Mouse (Mus musculus): ENCODE data around the gene Simc1.
"Not testable (repeated sequence)": the region's sequence is repeated elsewhere in the genome, so short reads cannot be mapped to it uniquely, and the experiment has no call there.

The Simc1 gene

GRCm38 (mm10) chr13:54503604-54504521, at the start of gene Simc1:
TSS of gene Simc1 (plus strand) at chr13:54503779.
- peak; percentile 79 for DNase-seq

DNA sequence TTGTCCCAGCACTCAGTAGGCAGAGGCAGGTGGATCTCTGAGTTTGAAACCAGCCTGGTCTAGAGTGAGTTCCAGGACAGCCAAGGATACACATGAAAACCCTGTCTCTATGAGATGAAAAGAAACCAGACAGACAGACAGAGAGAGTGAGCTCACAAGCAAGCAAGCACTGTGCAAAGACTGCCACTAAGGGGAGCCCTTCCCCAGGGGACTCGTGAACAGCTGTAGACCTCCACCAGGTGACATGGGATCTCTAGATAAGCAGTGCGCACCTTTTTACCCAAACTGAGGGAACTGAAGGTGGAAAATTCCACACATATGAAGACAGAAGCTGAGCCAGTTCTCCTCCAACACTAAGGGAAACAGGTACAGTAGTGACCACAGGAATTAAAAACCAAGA, 46.5 kb upstream of the Simc1 start:
- no peak for DNase-seq

DNA sequence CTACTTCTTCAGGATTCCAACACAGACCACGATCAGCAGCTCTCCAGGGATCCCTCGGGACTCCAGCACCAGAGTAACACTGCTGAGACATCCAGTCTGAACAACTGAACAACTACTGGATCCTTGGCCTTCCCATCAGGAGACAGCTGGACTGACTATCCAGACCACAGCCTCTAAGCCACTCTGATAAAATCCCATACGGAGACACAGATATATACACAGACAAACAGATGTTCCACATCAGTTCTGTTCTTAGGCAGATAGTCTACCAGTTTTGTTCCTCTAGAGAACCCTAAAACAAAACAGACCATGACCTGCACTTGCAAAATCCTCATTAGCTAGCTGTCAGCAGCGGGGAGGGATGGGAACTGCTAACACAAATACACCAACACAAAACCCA, 44.3 kb upstream of the Simc1 start:
- DNase-seq = no peak

- peak; percentile 94 for DNase-seq
These were observed 35.2 kb upstream of the Simc1 start, which contains the start of gene Thoc3 for GRCm38 (mm10) chr13:54468098-54469011. TSS of gene Thoc3 (minus strand) at chr13:54468849.

- DNase-seq = no peak
These were observed 34.6 kb upstream of the Simc1 start for GRCm38 (mm10) chr13:54469012-54469354.

- no peak for DNase-seq
These were observed 31.6 kb upstream of the Simc1 start for GRCm38 (mm10) chr13:54471967-54472366.

DNA sequence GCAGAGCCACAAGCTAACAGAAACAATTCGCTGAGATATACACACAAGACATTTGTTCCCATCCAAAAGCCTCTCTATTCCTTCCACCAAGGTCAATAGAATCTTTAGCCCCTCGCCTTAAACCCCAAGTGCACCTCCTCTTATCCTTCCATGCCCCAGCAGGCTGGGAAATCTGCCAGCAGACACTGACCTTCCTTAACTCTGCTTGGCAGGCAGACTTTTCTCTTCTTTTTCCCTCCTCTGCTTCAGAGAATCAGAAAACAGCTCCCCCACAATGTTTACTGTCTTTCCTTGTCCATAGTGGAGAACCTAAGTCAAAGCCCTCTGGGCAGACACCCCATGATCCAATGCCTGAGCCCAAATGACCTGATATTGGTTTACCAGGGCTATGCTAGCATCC, 28.6 kb upstream of the Simc1 start:
- DNase-seq = no peak

DNA sequence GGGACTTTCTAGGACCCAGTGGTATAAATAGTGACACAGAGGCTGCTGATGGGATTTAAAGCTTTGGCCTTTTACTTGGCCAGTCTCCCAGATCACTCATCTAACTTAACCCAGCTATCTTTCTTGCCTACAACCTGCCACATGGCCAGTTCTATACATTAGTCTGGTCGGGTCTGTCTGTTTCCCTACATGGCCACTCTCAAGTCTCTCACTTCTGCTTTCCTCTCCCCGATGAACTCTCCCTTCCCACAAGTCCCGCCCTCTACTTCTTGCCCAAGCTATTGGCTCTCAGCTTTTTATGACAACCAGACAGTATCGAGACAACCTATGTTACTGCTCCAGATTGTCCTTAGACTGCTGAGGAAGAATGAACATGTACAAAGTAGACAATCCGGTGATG, 27.9 kb upstream of the Simc1 start:
- DNase-seq = peak; percentile 51

- DNase-seq = no peak
These were observed 24.3 kb upstream of the Simc1 start for GRCm38 (mm10) chr13:54479286-54479685.

DNA sequence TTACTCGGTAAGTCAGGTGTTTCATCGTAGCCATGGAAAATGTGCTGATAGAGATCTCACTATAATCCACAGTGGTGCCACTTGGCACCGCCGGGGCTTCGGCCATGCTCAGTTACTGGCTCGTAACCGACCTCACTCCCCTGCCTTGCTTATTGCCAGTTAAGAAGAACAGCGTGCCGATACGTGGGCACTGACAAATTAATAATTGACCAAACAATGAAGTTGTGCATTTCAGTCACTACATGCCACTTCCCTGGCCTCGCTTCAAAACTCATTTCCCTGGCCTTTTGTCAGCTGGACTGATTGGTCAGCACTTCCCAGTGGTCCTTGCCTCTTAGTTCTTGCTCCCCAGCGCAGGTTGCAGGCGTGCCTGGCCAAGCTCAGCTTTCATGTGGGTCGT, 22.1 kb upstream of the Simc1 start:
- no peak for DNase-seq

GRCm38 (mm10) chr13:54490411-54490810, 13.2 kb upstream of the Simc1 start:
- no peak for DNase-seq

DNA sequence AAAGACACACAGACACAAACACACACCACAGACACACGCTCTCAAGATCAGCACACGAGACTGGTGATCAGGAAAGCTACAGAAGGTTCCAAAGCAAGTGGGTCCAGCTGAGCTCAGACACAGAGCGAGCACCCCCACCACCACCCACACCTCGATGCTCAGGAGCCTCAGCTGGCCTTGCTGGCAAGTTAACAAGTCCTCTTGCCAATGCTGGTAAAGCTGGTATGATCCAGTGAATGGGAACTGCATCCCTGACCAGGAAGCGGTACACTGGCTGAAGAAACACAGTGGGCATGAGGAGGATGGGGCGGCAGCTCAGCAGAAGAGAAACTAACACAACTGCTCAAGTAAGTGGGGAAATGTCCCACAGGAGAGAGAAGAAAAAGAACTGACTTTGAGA, 12.2 kb upstream of the Simc1 start:
- no peak for DNase-seq

GRCm38 (mm10) chr13:54499551-54499950, 4.0 kb upstream of the Simc1 start:
- DNase-seq = not testable (repeated sequence)

DNA sequence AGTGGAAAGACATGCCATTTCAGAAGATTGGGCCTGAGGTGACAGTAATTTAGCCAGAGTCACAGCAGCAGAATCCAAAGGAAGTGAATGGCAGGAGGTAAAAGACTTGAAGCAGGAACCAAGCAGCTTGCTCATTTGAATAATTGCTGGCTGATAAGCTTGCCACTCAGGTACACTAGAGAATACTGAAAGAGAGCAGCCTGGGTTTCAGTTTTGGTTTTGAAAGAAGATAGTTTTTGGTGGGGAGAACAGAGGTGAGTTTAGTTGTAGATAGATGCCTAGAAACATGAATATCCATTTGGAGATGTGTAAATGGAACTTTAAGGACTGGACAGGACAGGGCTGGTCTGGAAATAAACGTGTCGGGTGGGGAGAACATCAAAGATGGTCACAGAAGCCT, 2.2 kb upstream of the Simc1 start:
- no peak for DNase-seq

DNA sequence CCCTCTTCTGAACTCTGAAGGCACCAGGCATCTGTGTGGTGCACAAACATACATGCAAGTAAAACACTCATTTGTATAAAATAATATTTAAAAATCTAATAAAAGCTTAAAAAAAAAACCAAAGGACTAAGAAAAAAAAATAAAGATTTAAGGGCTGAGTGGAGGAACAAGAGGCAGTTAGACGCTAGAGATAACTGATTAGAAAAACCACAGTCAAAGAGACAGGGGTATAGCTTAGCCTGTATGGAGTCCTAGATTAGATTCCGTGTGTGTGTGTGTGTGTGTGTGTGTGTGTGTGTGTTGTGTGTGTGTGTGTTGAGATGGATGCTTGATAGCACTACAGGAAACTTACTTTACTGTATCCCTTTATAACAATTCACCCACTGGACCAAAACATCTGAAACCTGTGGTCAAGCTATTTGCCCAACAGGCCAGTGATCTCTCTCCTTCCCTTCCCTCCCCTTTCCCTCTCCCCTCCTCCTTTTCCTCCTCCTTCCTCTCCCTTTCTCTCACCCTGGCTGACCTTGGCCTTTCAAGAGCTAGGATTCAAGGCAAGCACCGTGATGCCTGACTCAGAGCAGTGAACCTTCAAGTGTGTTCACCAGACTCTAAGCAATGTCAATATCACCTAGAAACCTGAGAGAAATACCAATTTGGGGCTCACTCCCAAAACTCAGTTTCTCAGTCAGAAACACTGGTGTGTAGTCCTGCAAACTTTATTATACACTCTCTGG, 1.5 kb upstream of the Simc1 start:
- DNase-seq = no peak

DNA sequence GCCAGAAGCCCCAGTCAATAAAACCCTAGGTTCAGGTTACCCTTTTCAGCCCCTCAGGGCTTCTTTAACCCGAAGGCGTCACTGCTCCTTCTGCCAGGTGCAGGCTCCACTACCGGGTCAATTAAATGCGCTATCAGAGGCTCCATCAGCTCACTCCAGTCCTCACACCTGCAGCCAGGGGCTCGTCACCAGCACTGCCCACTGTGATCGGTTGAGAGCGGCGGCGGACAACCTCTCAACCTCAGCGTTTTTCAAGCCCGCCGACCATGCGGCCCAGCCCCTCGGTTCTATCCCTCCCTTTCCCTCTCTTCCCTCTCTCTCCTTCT, 338 bp upstream of the Simc1 start:
- DNase-seq = no peak

- DNase-seq = no peak
These were observed 1.2 kb downstream of the Simc1 start for GRCm38 (mm10) chr13:54504611-54505260.

DNA sequence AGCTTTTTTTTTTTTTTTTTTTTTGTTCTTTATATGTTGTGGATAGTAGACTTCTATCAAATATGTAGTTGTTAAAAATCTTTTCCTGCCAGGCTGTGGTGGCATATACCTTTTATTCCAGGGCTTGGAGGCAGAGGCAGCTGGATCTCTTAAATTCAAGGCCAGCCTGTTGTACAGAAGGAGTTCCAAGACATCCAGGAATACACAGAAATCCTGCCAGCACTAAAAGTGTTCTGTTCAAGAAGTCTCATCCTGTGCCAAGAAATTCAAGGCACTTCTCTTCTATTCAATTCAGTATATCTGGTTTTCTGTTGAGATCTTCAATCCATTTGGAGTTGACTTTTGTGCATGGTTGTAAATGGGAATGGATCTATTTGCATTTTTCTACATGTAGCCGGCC, 2.3 kb downstream of the Simc1 start:
- DNase-seq = no peak

DNA sequence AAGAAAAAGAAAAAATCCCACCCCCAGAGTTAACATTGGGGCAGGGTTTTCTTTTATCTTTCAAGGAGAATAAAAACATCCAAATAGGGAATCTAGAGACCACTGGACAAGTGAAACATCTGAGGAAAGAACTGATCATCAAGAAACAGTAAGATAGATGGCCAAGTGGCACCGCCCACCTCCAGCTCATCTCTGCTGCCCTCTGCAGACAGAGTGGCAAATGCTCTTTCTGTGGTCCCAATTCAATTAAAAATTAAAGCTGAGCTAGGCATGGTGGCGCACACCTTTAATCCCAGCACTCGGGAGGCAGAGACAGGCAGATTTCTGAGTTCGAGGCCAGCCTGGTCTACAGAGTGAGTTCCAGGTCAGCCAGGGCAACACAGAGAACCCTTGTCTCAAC, 16.6 kb downstream of the Simc1 start:
- peak; percentile 44 for DNase-seq

- no peak for DNase-seq
These were observed 17.6 kb downstream of the Simc1 start for GRCm38 (mm10) chr13:54521181-54521580.

DNA sequence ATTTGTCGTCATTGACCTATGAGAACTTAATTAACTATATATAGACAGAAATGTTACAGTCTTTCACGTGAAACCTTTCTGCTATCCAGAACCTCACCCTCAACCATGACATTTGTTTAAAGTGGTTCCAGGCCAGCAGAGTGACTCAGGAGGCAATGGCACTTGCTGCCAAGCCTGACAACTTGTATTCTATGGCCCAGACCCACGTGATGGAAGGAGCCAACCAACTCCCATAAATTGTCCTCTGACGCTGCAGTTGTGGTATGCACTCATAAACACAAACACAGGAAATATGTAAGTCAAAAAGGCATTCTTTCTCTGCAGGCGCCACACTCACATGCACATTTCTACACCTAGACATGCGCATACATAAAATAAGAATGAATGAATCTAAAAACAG, 23.6 kb downstream of the Simc1 start:
- no peak for DNase-seq

GRCm38 (mm10) chr13:54532134-54532533, 28.6 kb downstream of the Simc1 start:
- no peak for DNase-seq

- DNase-seq = no peak
These were observed 44.5 kb downstream of the Simc1 start for GRCm38 (mm10) chr13:54548036-54548435.
